Mouse (Mus musculus): ENCODE data around the gene Plxnc1. TPM values are rescaled to one million over a fixed set of nuclear protein-coding genes. Genes with fewer than 3 reads are reported as not detected.
A peak's percentile ranks its signal among the peaks of the same experiment; 100 is the strongest.

Plxnc1 gene
- polyA plus RNA-seq, 1 experiment from 2014 or later = 6.8 TPM

- Histone ChIP-seq H3K27me3 (no peaks in the 10 kb centered on the region; the same call in 1 of the 2 replicates), H3K4me1 (peaks cover 27% of the 10 kb centered on the region), H3K4me3 (no peak overlapping the region), H3K36me3 (no peaks in the 10 kb centered on the region), H3K9me3 (no peaks in the 10 kb centered on the region), H3K9ac (replicated peaks) (no peak overlapping the region), H3K4me2 (replicated peaks) (no peak overlapping the region), H3K27ac (replicated peaks) (0 out of 2 replicates have a peak overlapping the region, but pooled peaks have one; percentile 25)
- ATAC-seq (ENCODE audit: low FRiP score, low read depth) = no peak
- 72% methylated on average over 9 of the region's 9 CpGs for WGBS
Observed at GRCm38 (mm10) chr10:94931961-94932832, 12.4 kb downstream of the Plxnc1 start.

GRCm38 (mm10) chr10:94928164-94928563, 16.5 kb downstream of the Plxnc1 start:
- no peak overlapping the region for H3K9ac ChIP-seq (replicated peaks)
- no peak for ATAC-seq (ENCODE audit: low FRiP score, low read depth)
- no peak overlapping the region for H3K4me2 ChIP-seq (replicated peaks)
- no peak overlapping the region for H3K27ac ChIP-seq (replicated peaks)
- WGBS = 84% methylated on average over 4 of the region's 4 CpGs
- H3K4me3 ChIP-seq = no peak overlapping the region
- peaks cover 31% of the 10 kb centered on the region for H3K4me1 ChIP-seq
- H3K27me3 ChIP-seq = no peaks in the 10 kb centered on the region
- H3K9me3 ChIP-seq = no peaks in the 10 kb centered on the region
- no peaks in the 10 kb centered on the region for H3K36me3 ChIP-seq

GRCm38 (mm10) chr10:94926297-94926696, 18.3 kb downstream of the Plxnc1 start:
- WGBS = 15% methylated on average over 3 of the region's 3 CpGs
- H3K9me3 ChIP-seq = no peaks in the 10 kb centered on the region
- peak overlapping the region; percentile 65 for H3K27ac ChIP-seq (replicated peaks)
- H3K4me1 ChIP-seq = peaks cover 21% of the 10 kb centered on the region
- H3K4me3 ChIP-seq = no peak overlapping the region
- no peak for ATAC-seq (ENCODE audit: low FRiP score, low read depth)
- no peaks in the 10 kb centered on the region for H3K27me3 ChIP-seq
- H3K9ac ChIP-seq (replicated peaks) = no peak overlapping the region; the same call in 1 of the 2 replicates
- H3K36me3 ChIP-seq = 0 out of 2 replicates have a peak, but pooled peaks cover under 1% of the 10 kb centered on the region
- H3K4me2 ChIP-seq (replicated peaks) = no peak overlapping the region

GRCm38 (mm10) chr10:94924878-94925277, 19.8 kb downstream of the Plxnc1 start:
- Histone ChIP-seq H3K27ac (replicated peaks) (no peak overlapping the region), H3K27me3 (no peaks in the 10 kb centered on the region), H3K36me3 (peaks cover 4% of the 10 kb centered on the region; the same call in 1 of the 2 replicates), H3K4me3 (no peak overlapping the region), H3K4me2 (replicated peaks) (no peak overlapping the region), H3K9me3 (no peaks in the 10 kb centered on the region), H3K4me1 (peaks cover 21% of the 10 kb centered on the region), H3K9ac (replicated peaks) (no peak overlapping the region)
- ATAC-seq (ENCODE audit: low FRiP score, low read depth) = no peak
- WGBS = 90% methylated on average over 4 of the region's 4 CpGs

- Histone ChIP-seq H3K4me3 (no peak overlapping the region), H3K4me2 (replicated peaks) (no peak overlapping the region), H3K9ac (replicated peaks) (no peak overlapping the region), H3K9me3 (no peaks in the 10 kb centered on the region), H3K27me3 (no peaks in the 10 kb centered on the region), H3K27ac (replicated peaks) (no peak overlapping the region), H3K4me1 (peaks cover 21% of the 10 kb centered on the region), H3K36me3 (peaks cover 4% of the 10 kb centered on the region; the same call in 1 of the 2 replicates)
- 85% methylated on average over 4 of the region's 4 CpGs for WGBS
- no peak for ATAC-seq (ENCODE audit: low FRiP score, low read depth)
Observed at GRCm38 (mm10) chr10:94924450-94924849, 20.2 kb downstream of the Plxnc1 start.

GRCm38 (mm10) chr10:94923337-94923762, 21.3 kb downstream of the Plxnc1 start:
- no peak overlapping the region for H3K4me2 ChIP-seq (replicated peaks)
- no peak for ATAC-seq (ENCODE audit: low FRiP score, low read depth)
- H3K9me3 ChIP-seq = no peaks in the 10 kb centered on the region
- no peaks in the 10 kb centered on the region for H3K27me3 ChIP-seq
- H3K4me1 ChIP-seq = peaks cover 21% of the 10 kb centered on the region
- WGBS = 76% methylated on average over 7 of the region's 7 CpGs
- peaks cover 4% of the 10 kb centered on the region; the same call in 1 of the 2 replicates for H3K36me3 ChIP-seq
- H3K27ac ChIP-seq (replicated peaks) = no peak overlapping the region
- no peak overlapping the region for H3K9ac ChIP-seq (replicated peaks)
- H3K4me3 ChIP-seq = no peak overlapping the region

- no peak for ATAC-seq (ENCODE audit: low FRiP score, low read depth)
- no peaks in the 10 kb centered on the region for H3K9me3 ChIP-seq
- H3K4me1 ChIP-seq = peaks cover 24% of the 10 kb centered on the region
- no peak overlapping the region for H3K9ac ChIP-seq (replicated peaks)
- H3K36me3 ChIP-seq = peaks cover 4% of the 10 kb centered on the region; the same call in 1 of the 2 replicates
- no peak overlapping the region for H3K4me2 ChIP-seq (replicated peaks)
- H3K27ac ChIP-seq (replicated peaks) = no peak overlapping the region
- H3K4me3 ChIP-seq = no peak overlapping the region
- 89% methylated on average over 12 of the region's 12 CpGs for WGBS
- no peaks in the 10 kb centered on the region for H3K27me3 ChIP-seq
Observed at GRCm38 (mm10) chr10:94922848-94923247, 21.8 kb downstream of the Plxnc1 start.

GRCm38 (mm10) chr10:94921751-94922150, 22.9 kb downstream of the Plxnc1 start:
- Histone ChIP-seq H3K36me3 (peaks cover 4% of the 10 kb centered on the region; the same call in 1 of the 2 replicates), H3K9me3 (no peaks in the 10 kb centered on the region), H3K4me3 (no peak overlapping the region), H3K27me3 (no peaks in the 10 kb centered on the region), H3K27ac (replicated peaks) (no peak overlapping the region), H3K4me2 (replicated peaks) (no peak overlapping the region), H3K4me1 (peaks cover 16% of the 10 kb centered on the region), H3K9ac (replicated peaks) (no peak overlapping the region)
- WGBS = 72% methylated on average over 6 of the region's 6 CpGs
- no peak for ATAC-seq (ENCODE audit: low FRiP score, low read depth)

- no peak for ATAC-seq (ENCODE audit: low FRiP score, low read depth)
- Histone ChIP-seq H3K4me1 (peaks cover 7% of the 10 kb centered on the region; the same call in 1 of the 2 replicates), H3K27ac (replicated peaks) (no peak overlapping the region), H3K36me3 (peaks cover 4% of the 10 kb centered on the region; the same call in 1 of the 2 replicates), H3K4me2 (replicated peaks) (no peak overlapping the region), H3K9ac (replicated peaks) (no peak overlapping the region), H3K9me3 (no peaks in the 10 kb centered on the region), H3K4me3 (no peak overlapping the region), H3K27me3 (no peaks in the 10 kb centered on the region)
- WGBS = 88% methylated on average over 8 of the region's 8 CpGs
Observed at GRCm38 (mm10) chr10:94920526-94920925, 24.1 kb downstream of the Plxnc1 start.

- WGBS = 45% methylated on average over 2 of the region's 2 CpGs
- H3K27me3 ChIP-seq = no peaks in the 10 kb centered on the region
- no peak overlapping the region for H3K9ac ChIP-seq (replicated peaks)
- ATAC-seq (ENCODE audit: low FRiP score, low read depth) = no peak
- no peaks in the 10 kb centered on the region for H3K9me3 ChIP-seq
- peaks cover 4% of the 10 kb centered on the region; the same call in 1 of the 2 replicates for H3K36me3 ChIP-seq
- H3K4me1 ChIP-seq = peaks cover 7% of the 10 kb centered on the region; the same call in 1 of the 2 replicates
- no peak overlapping the region for H3K4me2 ChIP-seq (replicated peaks)
- no peak overlapping the region for H3K27ac ChIP-seq (replicated peaks)
- H3K4me3 ChIP-seq = no peak overlapping the region
Observed at GRCm38 (mm10) chr10:94919960-94920359, 24.7 kb downstream of the Plxnc1 start.

- Histone ChIP-seq H3K4me2 (replicated peaks) (no peak overlapping the region), H3K9me3 (no peaks in the 10 kb centered on the region), H3K4me1 (peaks cover 7% of the 10 kb centered on the region; the same call in 1 of the 2 replicates), H3K27me3 (no peaks in the 10 kb centered on the region), H3K4me3 (no peak overlapping the region), H3K27ac (replicated peaks) (no peak overlapping the region), H3K36me3 (peaks cover 4% of the 10 kb centered on the region; the same call in 1 of the 2 replicates), H3K9ac (replicated peaks) (no peak overlapping the region)
- no peak for ATAC-seq (ENCODE audit: low FRiP score, low read depth)
- 79% methylated on average over 12 of the region's 12 CpGs for WGBS
Observed at GRCm38 (mm10) chr10:94919552-94919951, 25.1 kb downstream of the Plxnc1 start.

- H3K36me3 ChIP-seq = peaks cover 4% of the 10 kb centered on the region; the same call in 1 of the 2 replicates
- H3K9ac ChIP-seq (replicated peaks) = no peak overlapping the region
- H3K9me3 ChIP-seq = no peaks in the 10 kb centered on the region
- no peaks in the 10 kb centered on the region for H3K27me3 ChIP-seq
- no peak overlapping the region for H3K4me2 ChIP-seq (replicated peaks)
- no peak overlapping the region for H3K4me3 ChIP-seq
- 88% methylated on average over 7 of the region's 7 CpGs for WGBS
- ATAC-seq (ENCODE audit: low FRiP score, low read depth) = no peak
- no peak overlapping the region for H3K27ac ChIP-seq (replicated peaks)
- H3K4me1 ChIP-seq = peaks cover 7% of the 10 kb centered on the region; the same call in 1 of the 2 replicates
Observed at GRCm38 (mm10) chr10:94918618-94919017, 26.0 kb downstream of the Plxnc1 start.

All from midbrain, embryonic 12.5 days (tissue).